Mouse (Mus musculus): ENCODE results near the gene 3425401B19Rik.
A peak's percentile ranks its signal among the peaks of the same experiment; 100 is the strongest.

Gene 3425401B19Rik

GRCm38 (mm10) chr14:32659781-32660180, 25.3 kb downstream of the 3425401B19Rik start:
- no peak for DNase-seq

DNA sequence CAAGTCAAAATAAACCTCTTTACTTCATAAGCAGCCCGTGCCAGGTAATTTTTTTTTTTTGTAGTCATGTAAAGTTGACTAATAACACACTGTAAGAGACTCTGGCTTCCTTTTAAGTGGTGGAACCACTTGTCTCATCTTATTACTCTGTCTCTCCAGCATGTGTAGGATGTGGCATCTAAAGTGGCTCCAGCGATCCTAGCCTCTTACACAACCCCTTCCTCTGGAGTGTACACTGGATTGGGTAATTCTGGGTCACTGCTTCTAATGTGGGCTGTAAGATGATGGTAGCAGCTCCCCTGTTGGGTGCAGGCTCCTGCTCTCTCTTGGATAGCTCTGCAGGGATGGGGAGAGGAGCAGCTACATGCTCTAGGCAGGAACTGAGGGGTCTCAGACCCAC, 46.6 kb downstream of the 3425401B19Rik start:
- no peak for DNase-seq

DNA sequence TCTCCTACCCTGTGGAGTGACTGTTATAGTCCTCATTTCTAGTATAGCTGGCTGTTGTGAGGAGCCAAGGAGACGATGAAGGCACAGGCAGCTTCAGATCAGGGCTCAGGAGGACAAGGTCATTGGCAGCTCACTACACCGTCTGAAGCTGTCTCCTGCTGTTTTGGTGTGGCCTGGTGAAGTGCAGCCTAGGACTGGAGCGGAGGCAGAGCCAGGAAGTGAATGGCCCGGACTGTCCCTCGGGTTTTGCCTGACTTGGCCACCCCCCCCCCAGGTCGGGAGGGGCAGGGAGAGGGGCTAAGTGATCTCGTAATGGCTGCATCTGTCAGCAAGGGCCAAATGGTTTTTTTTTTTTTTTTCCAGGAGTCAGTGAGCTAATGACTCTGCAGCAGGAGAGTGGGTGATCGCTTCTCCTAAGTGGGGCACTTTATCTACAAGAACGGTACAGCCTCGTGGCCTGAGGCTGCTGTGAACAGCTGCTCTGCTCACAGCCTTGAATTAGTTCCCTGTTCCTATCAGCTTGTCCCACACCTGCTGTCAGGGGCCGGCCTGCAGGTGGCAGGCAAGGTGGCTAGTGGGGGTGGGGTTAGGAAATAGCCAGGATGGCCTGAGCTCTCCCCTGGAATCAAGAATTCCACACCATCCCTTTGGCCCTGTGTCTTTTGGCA, 50.9 kb downstream of the 3425401B19Rik start:
- DNase-seq = no peak

- DNase-seq = no peak
These were observed 52.0 kb downstream of the 3425401B19Rik start for GRCm38 (mm10) chr14:32632908-32633600.

DNA sequence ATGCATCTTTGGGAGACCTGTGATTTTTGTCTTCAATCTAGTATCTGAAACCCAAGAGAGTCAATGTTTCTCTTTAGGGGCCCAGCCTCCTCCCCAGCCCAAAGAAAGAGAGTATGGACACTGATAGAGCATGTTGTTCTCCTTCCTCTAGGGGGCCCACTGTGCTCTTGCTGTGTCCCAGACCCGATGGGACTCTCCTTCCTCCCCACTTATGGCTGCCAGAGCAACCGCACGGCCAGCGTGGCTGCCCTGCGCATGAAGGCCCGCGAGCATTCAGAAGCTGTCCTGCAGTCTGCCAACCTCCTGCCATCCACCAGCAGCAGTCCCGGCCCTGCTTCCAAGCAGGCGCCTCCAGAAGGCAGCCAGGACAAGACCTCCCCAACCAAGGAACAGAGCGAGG, 56.5 kb downstream of the 3425401B19Rik start:
- DNase-seq = peak; percentile 4

DNA sequence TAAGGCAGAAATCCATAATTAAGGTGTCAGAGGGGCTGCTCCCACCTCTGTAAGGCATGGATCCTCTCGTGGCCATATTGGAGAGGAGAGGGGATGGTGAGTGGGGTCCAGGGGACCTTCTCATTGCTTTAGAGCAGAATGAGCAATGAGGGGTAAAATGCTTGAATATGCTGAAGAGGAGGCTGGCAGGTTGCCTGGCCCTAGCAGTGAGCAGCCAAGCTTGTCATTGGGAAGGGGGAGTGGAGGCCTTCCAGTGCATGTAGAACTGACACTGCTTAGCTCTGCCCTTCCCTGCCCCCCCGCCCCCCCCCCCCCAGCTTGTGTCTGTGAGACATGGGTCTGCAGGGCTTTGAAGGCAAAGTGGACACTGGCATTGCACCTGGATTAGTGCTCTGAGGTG, 57.8 kb downstream of the 3425401B19Rik start:
- DNase-seq = no peak

GRCm38 (mm10) chr14:32624811-32625210, 60.3 kb downstream of the 3425401B19Rik start:
- no peak for DNase-seq

DNA sequence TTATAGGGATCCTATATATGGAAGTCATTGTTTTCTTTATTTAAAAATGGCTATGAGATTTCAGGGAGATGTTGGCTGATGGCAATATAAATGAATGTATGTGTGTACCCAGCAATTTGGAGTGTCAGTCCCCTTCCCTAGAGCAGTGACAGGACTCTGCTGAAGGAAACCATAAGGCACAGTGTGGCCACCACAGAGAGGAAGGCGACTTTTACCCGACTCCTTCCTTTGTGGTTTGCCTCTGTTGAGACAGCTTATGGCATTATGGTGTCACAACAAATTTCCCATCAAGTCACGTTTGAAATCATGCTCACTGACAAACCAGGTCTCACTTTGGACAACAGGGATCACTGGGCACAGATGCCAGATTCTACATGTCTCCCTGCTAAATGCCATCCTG, 60.8 kb downstream of the 3425401B19Rik start:
- DNase-seq = no peak

GRCm38 (mm10) chr14:32617253-32617652, 67.8 kb downstream of the 3425401B19Rik start:
- no peak for DNase-seq

- peak; percentile 21 for DNase-seq
These were observed 75.7 kb downstream of the 3425401B19Rik start for GRCm38 (mm10) chr14:32609392-32609791.

All from lung, postnatal 36 days (tissue).